Mouse (Mus musculus): Measurements from ENCODE around the gene Prkg1. TPM values are rescaled to one million over a fixed set of nuclear protein-coding genes. Genes with fewer than 3 reads are reported as not detected.

Gene Prkg1
- polyA plus RNA-seq, 1 experiment from 2014 or later = 2.2 TPM

DNA sequence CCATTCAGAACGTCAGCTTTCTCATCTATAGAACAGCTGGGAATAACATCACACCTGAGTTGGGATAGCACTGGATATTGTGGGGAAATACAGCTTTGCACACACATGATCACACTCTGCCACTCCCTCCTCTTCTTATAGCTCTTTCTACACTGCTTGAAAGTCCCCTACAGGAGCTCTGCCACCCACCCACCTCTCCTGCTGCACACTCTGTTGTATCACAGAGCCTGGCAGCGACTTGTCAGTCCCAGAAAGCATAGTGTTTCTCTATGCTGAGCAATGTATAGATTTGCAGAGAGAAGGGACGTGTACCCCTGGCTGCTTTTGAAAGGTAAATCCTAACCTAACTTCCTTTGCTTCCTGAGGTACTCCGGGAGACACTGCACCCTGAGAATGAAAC, 275.2 kb downstream of the Prkg1 start:
- H3K27me3 ChIP-seq (replicated peaks; ENCODE audit: control insufficient read depth, insufficient read depth, low read length) = no peaks in the 10 kb centered on the region

DNA sequence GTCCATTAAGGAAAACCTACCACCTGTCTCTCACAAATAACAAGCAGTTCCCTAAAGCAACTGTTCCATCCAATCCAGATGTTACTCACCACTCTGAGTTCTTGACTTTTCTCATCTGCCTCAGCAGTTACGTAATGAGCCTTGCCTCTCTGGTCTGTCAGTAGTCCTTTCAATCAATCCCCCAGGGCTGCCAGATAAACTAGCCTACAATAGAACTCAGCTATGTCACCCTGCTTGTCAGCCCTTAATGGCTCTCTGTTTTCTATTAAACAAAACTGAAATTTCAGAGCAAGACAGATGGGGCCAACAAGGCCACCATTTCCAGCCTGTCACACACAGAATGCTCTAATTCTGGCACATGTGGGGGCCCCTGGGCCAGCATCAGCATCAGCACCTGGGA, 293.1 kb downstream of the Prkg1 start:
- Histone ChIP-seq H3K36me3 (ENCODE audit: control insufficient read depth, insufficient read depth, low read length) (no peaks in the 10 kb centered on the region), H3K27me3 (replicated peaks; ENCODE audit: control insufficient read depth, insufficient read depth, low read length) (no peaks in the 10 kb centered on the region), H3K4me2 (no peak overlapping the region), H3K27ac (ENCODE audit: low read depth, low read length) (no peak overlapping the region), H3K4me3 (ENCODE audit: low read depth, low read length) (no peak overlapping the region), H3K9ac (ENCODE audit: low read depth, low read length) (no peak overlapping the region), H3K9me3 (ENCODE audit: control insufficient read depth, low read length) (no peaks in the 10 kb centered on the region), H3K4me1 (replicated peaks; ENCODE audit: control insufficient read depth, insufficient read depth, low read length) (no peaks in the 10 kb centered on the region)
- ATAC-seq (replicated peaks; ENCODE audit: low FRiP score) (no peak), DNase-seq (ENCODE audit: low spot score) (no peak)
- WGBS = 53% methylated on average over 1 of the region's 1 CpGs

More for the DNA sequence above, 275.2 kb downstream of the Prkg1 start:
- DNase-seq (ENCODE audit: low spot score) (no peak), ATAC-seq (replicated peaks; ENCODE audit: low FRiP score) (no peak)
- Histone ChIP-seq H3K36me3 (ENCODE audit: control insufficient read depth, insufficient read depth, low read length) (no peaks in the 10 kb centered on the region), H3K9ac (ENCODE audit: low read depth, low read length) (no peak overlapping the region), H3K4me1 (replicated peaks; ENCODE audit: control insufficient read depth, insufficient read depth, low read length) (no peaks in the 10 kb centered on the region), H3K4me3 (ENCODE audit: low read depth, low read length) (no peak overlapping the region), H3K4me2 (no peak overlapping the region), H3K27ac (ENCODE audit: low read depth, low read length) (no peak overlapping the region), H3K9me3 (ENCODE audit: control insufficient read depth, low read length) (no peaks in the 10 kb centered on the region)
- WGBS = 62% methylated on average over 4 of the region's 4 CpGs

DNA sequence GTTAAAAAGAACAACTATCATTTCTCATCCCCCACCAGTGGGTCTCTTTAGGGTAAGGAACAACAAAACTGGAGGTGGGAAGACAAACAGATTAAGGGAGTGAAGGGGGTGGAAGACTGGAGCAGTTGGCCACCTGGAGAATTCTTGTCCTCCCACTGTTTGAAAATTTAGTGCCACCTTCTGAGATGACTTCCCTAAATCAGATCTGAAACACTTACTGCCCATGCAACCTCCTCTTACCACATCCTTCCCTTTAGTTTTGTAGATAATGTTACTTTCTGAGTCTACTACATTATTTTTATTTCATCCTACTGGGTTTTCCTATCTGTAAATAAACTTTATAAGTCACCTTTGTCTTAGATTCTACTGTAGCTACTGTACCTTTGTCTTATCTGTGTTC, 304.6 kb downstream of the Prkg1 start:
- no peak for DNase-seq (ENCODE audit: low spot score)
- Histone ChIP-seq H3K4me3 (ENCODE audit: low read depth, low read length) (no peak overlapping the region), H3K4me1 (replicated peaks; ENCODE audit: control insufficient read depth, insufficient read depth, low read length) (no peaks in the 10 kb centered on the region), H3K9me3 (ENCODE audit: control insufficient read depth, low read length) (no peaks in the 10 kb centered on the region), H3K27me3 (replicated peaks; ENCODE audit: control insufficient read depth, insufficient read depth, low read length) (no peaks in the 10 kb centered on the region), H3K4me2 (no peak overlapping the region), H3K36me3 (ENCODE audit: control insufficient read depth, insufficient read depth, low read length) (no peaks in the 10 kb centered on the region), H3K9ac (ENCODE audit: low read depth, low read length) (no peak overlapping the region), H3K27ac (ENCODE audit: low read depth, low read length) (no peak overlapping the region)
- no peak for ATAC-seq (replicated peaks; ENCODE audit: low FRiP score)

DNA sequence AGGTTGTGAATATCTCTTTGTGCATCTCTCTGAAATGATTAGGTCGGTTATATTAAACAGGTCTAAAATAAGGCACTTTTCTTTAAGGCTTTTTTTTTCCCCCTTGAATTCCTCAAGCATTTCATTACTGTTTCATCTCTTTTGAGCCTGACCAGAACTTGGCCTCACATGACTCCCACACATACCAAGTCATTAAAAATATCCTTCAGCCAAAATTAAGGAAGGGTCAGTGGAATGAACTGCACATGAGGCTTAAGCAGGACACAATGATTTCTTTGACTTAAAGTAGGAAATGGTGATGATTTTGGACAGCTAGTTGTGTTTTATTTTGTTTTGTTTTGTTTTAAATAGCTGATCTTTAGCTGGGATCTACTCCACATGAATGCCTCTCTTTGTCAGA, 320.7 kb downstream of the Prkg1 start:
- no peak for DNase-seq (ENCODE audit: low spot score)
- no peaks in the 10 kb centered on the region for H3K4me1 ChIP-seq (replicated peaks; ENCODE audit: control insufficient read depth, insufficient read depth, low read length)
- H3K4me2 ChIP-seq = no peak overlapping the region
- H3K9me3 ChIP-seq (ENCODE audit: control insufficient read depth, low read length) = no peaks in the 10 kb centered on the region
- WGBS = 59% methylated on average over 1 of the region's 1 CpGs
- no peaks in the 10 kb centered on the region for H3K36me3 ChIP-seq (ENCODE audit: control insufficient read depth, insufficient read depth, low read length)
- no peak for ATAC-seq (replicated peaks; ENCODE audit: low FRiP score)
- no peak overlapping the region for H3K27ac ChIP-seq (ENCODE audit: low read depth, low read length)
- no peak overlapping the region for H3K4me3 ChIP-seq (ENCODE audit: low read depth, low read length)
- no peak overlapping the region for H3K9ac ChIP-seq (ENCODE audit: low read depth, low read length)
- no peaks in the 10 kb centered on the region for H3K27me3 ChIP-seq (replicated peaks; ENCODE audit: control insufficient read depth, insufficient read depth, low read length)

DNA sequence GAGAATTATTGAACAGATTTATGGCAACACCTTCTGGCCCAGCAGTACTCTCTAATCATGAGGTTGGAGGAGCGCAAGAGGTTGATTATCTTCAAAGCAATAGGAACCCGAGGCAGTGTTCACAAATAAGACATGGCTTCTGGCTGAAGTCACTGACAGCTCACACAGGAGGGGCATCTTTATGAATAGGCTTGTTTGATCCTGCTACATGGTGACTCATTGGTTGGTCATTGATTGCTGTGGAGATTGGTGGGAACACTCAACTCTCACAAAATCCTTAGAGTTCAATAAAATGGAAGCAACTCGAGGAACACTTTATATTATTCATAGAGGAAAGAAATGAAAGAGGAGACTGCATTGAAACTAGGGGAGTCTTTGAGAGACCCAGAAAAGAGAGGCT, 322.5 kb downstream of the Prkg1 start:
- no peak overlapping the region for H3K4me3 ChIP-seq (ENCODE audit: low read depth, low read length)
- H3K36me3 ChIP-seq (ENCODE audit: control insufficient read depth, insufficient read depth, low read length) = no peaks in the 10 kb centered on the region
- H3K27ac ChIP-seq (ENCODE audit: low read depth, low read length) = no peak overlapping the region
- 81% methylated on average over 3 of the region's 3 CpGs for WGBS
- DNase-seq (ENCODE audit: low spot score) (no peak), ATAC-seq (replicated peaks; ENCODE audit: low FRiP score) (no peak)
- no peaks in the 10 kb centered on the region for H3K4me1 ChIP-seq (replicated peaks; ENCODE audit: control insufficient read depth, insufficient read depth, low read length)
- H3K27me3 ChIP-seq (replicated peaks; ENCODE audit: control insufficient read depth, insufficient read depth, low read length) = no peaks in the 10 kb centered on the region
- H3K4me2 ChIP-seq = no peak overlapping the region
- no peaks in the 10 kb centered on the region for H3K9me3 ChIP-seq (ENCODE audit: control insufficient read depth, low read length)
- H3K9ac ChIP-seq (ENCODE audit: low read depth, low read length) = no peak overlapping the region

DNA sequence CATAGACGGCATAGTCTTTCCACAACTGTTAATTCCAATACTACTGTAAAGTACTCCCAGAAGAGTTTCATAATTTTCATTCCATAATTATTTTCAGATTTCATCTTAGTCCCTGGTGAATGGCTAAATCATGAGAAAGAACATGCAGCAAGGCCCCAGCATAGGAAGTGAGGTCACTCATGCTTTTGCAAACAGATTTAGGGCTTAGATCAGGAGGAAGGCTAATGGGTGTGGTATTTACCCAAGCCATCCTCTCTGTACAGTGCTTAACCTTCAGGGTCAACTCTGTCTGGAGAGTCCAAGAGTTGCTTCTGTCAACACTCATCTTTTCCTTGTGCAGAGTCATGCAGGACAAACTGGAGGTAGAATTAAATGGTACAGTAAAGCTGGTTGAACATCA, 331.4 kb downstream of the Prkg1 start:
- Histone ChIP-seq H3K4me2 (no peak overlapping the region), H3K36me3 (ENCODE audit: control insufficient read depth, insufficient read depth, low read length) (no peaks in the 10 kb centered on the region), H3K27me3 (replicated peaks; ENCODE audit: control insufficient read depth, insufficient read depth, low read length) (no peaks in the 10 kb centered on the region), H3K4me1 (replicated peaks; ENCODE audit: control insufficient read depth, insufficient read depth, low read length) (no peaks in the 10 kb centered on the region), H3K9ac (ENCODE audit: low read depth, low read length) (no peak overlapping the region), H3K27ac (ENCODE audit: low read depth, low read length) (no peak overlapping the region), H3K4me3 (ENCODE audit: low read depth, low read length) (no peak overlapping the region), H3K9me3 (ENCODE audit: control insufficient read depth, low read length) (no peaks in the 10 kb centered on the region)
- ATAC-seq (replicated peaks; ENCODE audit: low FRiP score) (no peak), DNase-seq (ENCODE audit: low spot score) (no peak)
- 92% methylated on average over 1 of the region's 1 CpGs for WGBS

DNA sequence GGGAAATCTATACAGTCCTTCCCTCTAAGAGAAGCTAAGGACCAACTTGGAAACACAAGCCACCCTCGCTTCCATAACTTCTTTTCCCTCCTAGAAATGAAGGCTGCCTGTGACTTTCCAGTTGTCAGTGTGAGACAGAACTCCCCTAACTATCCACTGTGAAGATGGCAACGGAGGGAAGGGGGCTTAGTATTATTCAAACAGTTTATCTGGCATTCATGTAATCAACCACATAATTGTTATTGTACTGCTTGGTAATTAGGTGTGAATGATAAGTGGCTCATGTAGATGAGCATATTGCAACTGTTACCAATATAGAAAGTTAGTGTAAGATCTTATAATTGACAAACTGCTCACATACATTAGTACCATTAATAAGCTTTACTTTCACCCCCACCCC, 333.4 kb downstream of the Prkg1 start:
- Histone ChIP-seq H3K36me3 (ENCODE audit: control insufficient read depth, insufficient read depth, low read length) (no peaks in the 10 kb centered on the region), H3K4me3 (ENCODE audit: low read depth, low read length) (no peak overlapping the region), H3K27me3 (replicated peaks; ENCODE audit: control insufficient read depth, insufficient read depth, low read length) (no peaks in the 10 kb centered on the region), H3K9me3 (ENCODE audit: control insufficient read depth, low read length) (no peaks in the 10 kb centered on the region), H3K4me1 (replicated peaks; ENCODE audit: control insufficient read depth, insufficient read depth, low read length) (no peaks in the 10 kb centered on the region), H3K4me2 (no peak overlapping the region), H3K27ac (ENCODE audit: low read depth, low read length) (no peak overlapping the region), H3K9ac (ENCODE audit: low read depth, low read length) (no peak overlapping the region)
- 63% methylated on average over 2 of the region's 2 CpGs for WGBS
- DNase-seq (ENCODE audit: low spot score) (no peak), ATAC-seq (replicated peaks; ENCODE audit: low FRiP score) (no peak)

DNA sequence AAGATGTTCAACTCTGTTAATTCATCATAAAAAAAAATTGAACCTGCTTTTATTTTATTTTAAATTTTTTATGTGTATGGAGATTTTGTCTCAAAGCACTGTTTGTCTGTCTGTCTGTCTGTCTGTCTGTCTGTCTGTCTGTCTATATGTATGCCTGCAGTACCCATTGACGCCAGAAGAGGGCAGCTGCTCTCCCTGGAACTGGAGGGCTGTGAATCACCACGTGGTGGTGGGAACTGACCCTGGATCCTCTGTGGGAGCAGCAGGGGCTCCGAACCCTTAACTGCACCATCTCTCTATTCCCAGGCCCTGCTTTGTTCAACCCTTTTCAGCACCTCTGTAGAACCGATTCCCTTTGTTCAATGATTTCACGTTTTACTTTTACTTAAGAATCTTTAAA, 338.7 kb downstream of the Prkg1 start:
- WGBS = 62% methylated on average over 5 of the region's 5 CpGs
- Histone ChIP-seq H3K9me3 (ENCODE audit: control insufficient read depth, low read length) (no peaks in the 10 kb centered on the region), H3K9ac (ENCODE audit: low read depth, low read length) (no peak overlapping the region), H3K27ac (ENCODE audit: low read depth, low read length) (no peak overlapping the region), H3K4me1 (replicated peaks; ENCODE audit: control insufficient read depth, insufficient read depth, low read length) (no peaks in the 10 kb centered on the region), H3K4me2 (no peak overlapping the region), H3K27me3 (replicated peaks; ENCODE audit: control insufficient read depth, insufficient read depth, low read length) (no peaks in the 10 kb centered on the region), H3K36me3 (ENCODE audit: control insufficient read depth, insufficient read depth, low read length) (no peaks in the 10 kb centered on the region), H3K4me3 (ENCODE audit: low read depth, low read length) (no peak overlapping the region)
- no peak for ATAC-seq (replicated peaks; ENCODE audit: low FRiP score)
- DNase-seq (ENCODE audit: low spot score) = no peak

DNA sequence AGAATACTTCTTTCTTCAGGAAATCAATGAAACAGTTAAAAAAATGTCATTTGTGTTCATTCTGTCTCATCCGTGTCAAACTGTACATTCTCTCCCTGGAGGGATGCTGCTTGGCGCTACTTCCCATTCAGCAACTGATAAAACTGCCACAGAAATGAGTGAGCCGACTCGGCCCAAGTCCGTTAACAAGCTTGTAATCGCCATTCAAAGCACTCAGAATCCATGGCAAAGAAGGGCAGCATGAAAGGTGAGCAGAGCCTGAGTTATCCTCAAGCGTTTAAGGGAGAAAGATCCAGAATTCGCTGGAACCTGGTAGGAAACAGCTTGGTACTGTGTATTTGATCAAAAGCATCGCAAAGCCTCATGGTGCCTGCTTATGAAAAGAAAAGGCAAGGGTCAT, 339.6 kb downstream of the Prkg1 start:
- no peak overlapping the region for H3K4me2 ChIP-seq
- no peak overlapping the region for H3K27ac ChIP-seq (ENCODE audit: low read depth, low read length)
- no peak for DNase-seq (ENCODE audit: low spot score)
- no peak overlapping the region for H3K4me3 ChIP-seq (ENCODE audit: low read depth, low read length)
- no peaks in the 10 kb centered on the region for H3K27me3 ChIP-seq (replicated peaks; ENCODE audit: control insufficient read depth, insufficient read depth, low read length)
- no peaks in the 10 kb centered on the region for H3K4me1 ChIP-seq (replicated peaks; ENCODE audit: control insufficient read depth, insufficient read depth, low read length)
- H3K36me3 ChIP-seq (ENCODE audit: control insufficient read depth, insufficient read depth, low read length) = no peaks in the 10 kb centered on the region
- WGBS = 73% methylated on average over 9 of the region's 9 CpGs
- H3K9me3 ChIP-seq (ENCODE audit: control insufficient read depth, low read length) = no peaks in the 10 kb centered on the region
- no peak overlapping the region for H3K9ac ChIP-seq (ENCODE audit: low read depth, low read length)
- no peak for ATAC-seq (replicated peaks; ENCODE audit: low FRiP score)

All from liver, embryonic 11.5 days (tissue).